Mouse (Mus musculus): ENCODE results near the gene Aipl1. TPM values are rescaled to one million over a fixed set of nuclear protein-coding genes. Genes with fewer than 3 reads are reported as not detected.

The Aipl1 gene
- 0.10 and 0.13 TPM in 2 replicates for polyA plus RNA-seq (2015; fragmentation: Nextera tagmentation; extraction: Ambion mirVana)

GRCm38 (mm10) chr11:72037409-72037808, at the start of gene Aipl1:
Gene Aipl1 (minus strand): TSS chr11:72037509.

GRCm38 (mm10) chr11:72041768-72042607, 4.7 kb upstream of the Aipl1 start, which contains the start of gene Pimreg:
Gene Pimreg (plus strand): TSS chr11:72042032.

Other genes with a start within 250 kb of the Aipl1 start
- 14.3 and 14.7 TPM in 2 replicates for gene Pimreg, start 4.5 kb upstream of the Aipl1 start, polyA plus RNA-seq (2015; fragmentation: Nextera tagmentation; extraction: Ambion mirVana)
- gene Pitpnm3, start 98.3 kb upstream of the Aipl1 start, polyA plus RNA-seq (2015; fragmentation: Nextera tagmentation; extraction: Ambion mirVana): 8.4 and 9.9 TPM in 2 replicates
- gene Gm43951, start 169.3 kb upstream of the Aipl1 start, polyA plus RNA-seq (2015; fragmentation: Nextera tagmentation; extraction: Ambion mirVana): 1.3 and 1.6 TPM in 2 replicates
- 21.9 and 22.9 TPM in 2 replicates for gene 4933427D14Rik, start 169.9 kb upstream of the Aipl1 start, polyA plus RNA-seq (2015; fragmentation: Nextera tagmentation; extraction: Ambion mirVana)
- 162 and 180 TPM in 2 replicates for gene Txndc17, start 170.0 kb upstream of the Aipl1 start, polyA plus RNA-seq (2015; fragmentation: Nextera tagmentation; extraction: Ambion mirVana)
- gene Med31, start 178.1 kb upstream of the Aipl1 start, polyA plus RNA-seq (2015; fragmentation: Nextera tagmentation; extraction: Ambion mirVana): 46.2 and 51.1 TPM in 2 replicates
- 5.3 and 5.4 TPM in 2 replicates for gene Slc13a5, start 229.7 kb upstream of the Aipl1 start, polyA plus RNA-seq (2015; fragmentation: Nextera tagmentation; extraction: Ambion mirVana)

Data from neural tube, postnatal 0 days (tissue).